Mouse (Mus musculus) heart, postnatal 36 days (tissue): Measurements from ENCODE around the gene Ttc16. TPM values are rescaled to one million over a fixed set of nuclear protein-coding genes. Genes with fewer than 3 reads are reported as not detected.

Source experiments
- DNase-seq, 2 experiments: peaks; one replicate each; pipeline ENCODE4 v3.0.0; 2021 to 2022
- intact Hi-C: fragments of 180-260 bp; cut with DNase I; formaldehyde crosslinking; loops from one replicate; pipeline ENCODE4 v1.15.1; 2025
- total RNA-seq, 2 experiments: library from RNA; stranded (reverse); gene quantifications; 2 replicates each; pipeline ENCODE4 v1.2.3; 2021

Gene Ttc16
- under 1 TPM; 0.08 to 0.14 TPM for total RNA-seq

- intact Hi-C loops = loop anchor here (5.0 kb wide), 1 partner anchor 137 kb away; no protein-coding TSS in a partner anchor
- DNase-seq = peak; percentile 98 to 99
Measured at GRCm38 (mm10) chr2:32775359-32776074, at the start of gene Ttc16, which contains the start of gene Ptrh1. Ttc16 (minus strand) TSS chr2:32775633. Ptrh1 (plus strand) TSS chr2:32775786.

DNA sequence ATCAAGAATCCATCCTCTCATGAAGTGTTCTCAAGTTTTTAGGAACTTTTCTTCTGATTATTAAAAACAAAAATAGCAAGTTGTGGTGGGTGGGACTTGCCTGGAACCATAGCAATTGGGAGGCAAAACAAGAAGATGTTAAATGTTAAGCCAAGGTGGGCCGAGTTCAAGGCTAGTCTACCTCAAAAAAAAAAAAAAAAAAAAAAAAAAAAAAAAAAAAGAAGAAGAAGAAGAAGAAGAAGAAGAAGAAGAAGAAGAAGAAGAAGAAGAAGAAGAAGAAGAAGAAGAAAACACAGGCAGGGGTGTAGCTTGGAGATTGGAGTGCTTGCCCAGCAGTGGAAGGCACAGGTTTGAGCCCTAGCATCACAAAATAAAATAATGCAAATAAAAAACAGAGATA lies 49.3 kb upstream of the Ttc16 start:
- intact Hi-C loops = no loop called here

DNA sequence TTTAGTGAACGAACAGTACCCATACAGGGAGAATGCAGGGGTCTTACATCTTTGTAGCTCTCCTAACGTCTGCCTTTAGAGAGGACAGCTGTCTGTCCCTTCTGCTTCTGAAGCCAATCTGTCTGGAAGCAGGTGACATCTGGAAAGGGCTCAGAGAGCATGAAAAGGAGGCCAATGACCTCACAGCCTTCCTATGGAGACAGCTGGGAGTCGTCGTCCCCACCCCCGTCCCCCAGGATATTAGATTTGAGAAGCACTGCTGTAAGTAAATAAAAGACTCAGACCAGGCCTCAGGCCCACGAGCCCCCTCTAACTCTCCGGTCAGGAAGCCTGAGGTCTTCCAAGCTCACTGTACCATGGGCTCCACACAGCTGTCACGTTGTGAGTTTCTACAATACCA lies 48.7 kb upstream of the Ttc16 start:
- no peak for DNase-seq
- intact Hi-C loops = no loop called here

More for the DNA sequence above, 49.3 kb upstream of the Ttc16 start:
- no peak for DNase-seq

- intact Hi-C loops = no loop called here
Measured at GRCm38 (mm10) chr2:32823579-32824154, 48.2 kb upstream of the Ttc16 start.

DNA sequence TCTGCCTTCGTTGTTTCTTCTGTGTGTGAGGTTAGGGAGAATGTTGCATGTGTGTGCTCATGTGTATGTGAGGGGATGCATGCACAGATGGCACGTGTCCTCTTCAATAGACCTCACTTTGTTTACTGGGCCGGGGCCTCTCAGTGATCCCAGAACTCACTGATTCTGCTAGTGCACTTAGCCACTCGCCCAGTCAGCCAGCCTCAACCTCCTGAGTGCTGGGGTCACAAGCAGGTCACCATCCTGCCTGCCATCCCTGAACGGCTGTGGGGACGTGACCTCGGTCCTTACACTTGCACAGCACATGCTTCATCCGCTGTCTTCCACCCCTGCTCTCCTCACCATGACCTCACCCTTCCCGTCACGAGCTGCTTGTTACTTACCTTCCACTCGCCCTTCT lies 47.7 kb upstream of the Ttc16 start:
- intact Hi-C loops = no loop called here
- DNase-seq = no peak

More at GRCm38 (mm10) chr2:32823579-32824154, 48.2 kb upstream of the Ttc16 start:
- DNase-seq = no peak

GRCm38 (mm10) chr2:32822643-32823042 lies 47.2 kb upstream of the Ttc16 start:
- intact Hi-C loops = no loop called here
- no peak for DNase-seq

DNA sequence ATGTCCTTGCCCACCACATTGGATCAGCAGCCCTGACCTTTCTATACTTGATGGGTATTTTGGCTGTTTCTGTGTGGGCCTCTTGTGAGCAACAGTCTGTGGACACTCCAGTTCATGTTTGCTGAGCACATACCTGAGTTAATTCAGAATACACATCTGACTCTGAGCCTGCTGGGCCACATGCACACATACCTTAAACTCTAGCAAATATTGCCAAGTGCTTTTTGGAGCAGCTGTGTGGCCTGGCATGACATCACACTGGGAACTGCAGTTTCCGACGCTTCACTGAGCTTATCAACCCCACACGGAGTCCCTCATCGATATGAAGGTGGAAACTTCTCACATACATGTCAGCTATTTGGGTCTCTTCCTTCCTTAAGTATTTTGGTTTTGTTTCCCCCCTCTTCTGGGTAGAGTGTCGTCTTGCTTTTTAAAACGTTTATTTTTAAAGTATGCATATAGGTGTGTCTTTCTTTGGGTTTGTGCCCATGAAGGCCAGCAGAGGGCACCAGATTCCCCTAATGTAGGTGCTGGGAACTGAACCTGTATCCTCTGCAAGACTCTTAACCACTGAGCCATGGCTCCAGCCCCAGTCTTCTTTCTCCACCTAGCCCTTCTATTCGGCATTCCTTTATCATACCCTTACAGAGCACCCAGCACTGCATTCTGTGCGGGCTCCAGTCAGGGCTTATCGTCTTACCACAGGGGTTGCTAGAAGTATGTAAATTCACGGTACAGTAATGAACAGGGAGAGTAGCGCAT lies 45.8 kb upstream of the Ttc16 start:
- peak; percentile 44 to 61 for DNase-seq
- intact Hi-C loops = loop anchor here (1.0 kb wide), 1 partner anchor 33 kb away; no protein-coding TSS in a partner anchor

GRCm38 (mm10) chr2:32818208-32818607 lies 42.8 kb upstream of the Ttc16 start:
- intact Hi-C loops = no loop called here
- no peak for DNase-seq

GRCm38 (mm10) chr2:32817589-32817988 lies 42.2 kb upstream of the Ttc16 start:
- intact Hi-C loops = no loop called here
- no peak for DNase-seq

GRCm38 (mm10) chr2:32816946-32817581 lies 41.6 kb upstream of the Ttc16 start:
- intact Hi-C loops = no loop called here

DNA sequence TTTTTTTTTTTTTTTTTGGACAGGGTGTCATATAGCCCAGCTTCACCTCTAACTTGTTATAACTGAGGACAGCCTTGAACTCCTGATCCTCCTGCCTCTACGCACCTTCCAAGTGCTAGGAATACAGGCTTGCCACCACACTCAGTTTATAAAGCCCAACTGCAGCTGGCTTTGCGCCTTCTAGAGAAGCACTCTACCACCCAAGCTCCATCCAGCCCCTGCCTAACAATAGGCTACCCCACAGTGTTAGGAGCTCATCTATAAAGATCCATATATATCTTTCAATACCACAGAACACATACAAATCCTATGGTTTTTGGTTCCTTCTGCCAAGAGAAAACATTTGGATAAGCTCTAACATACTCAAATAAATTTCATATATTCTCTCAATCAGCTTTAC lies 41.1 kb upstream of the Ttc16 start:
- no peak for DNase-seq
- intact Hi-C loops = no loop called here

More at GRCm38 (mm10) chr2:32816946-32817581, 41.6 kb upstream of the Ttc16 start:
- no peak for DNase-seq

- no peak for DNase-seq
- intact Hi-C loops = no loop called here
Measured at GRCm38 (mm10) chr2:32811959-32812358, 36.5 kb upstream of the Ttc16 start.

- intact Hi-C loops = no loop called here
- DNase-seq = no peak
Measured at GRCm38 (mm10) chr2:32808816-32809566, 33.6 kb upstream of the Ttc16 start.

DNA sequence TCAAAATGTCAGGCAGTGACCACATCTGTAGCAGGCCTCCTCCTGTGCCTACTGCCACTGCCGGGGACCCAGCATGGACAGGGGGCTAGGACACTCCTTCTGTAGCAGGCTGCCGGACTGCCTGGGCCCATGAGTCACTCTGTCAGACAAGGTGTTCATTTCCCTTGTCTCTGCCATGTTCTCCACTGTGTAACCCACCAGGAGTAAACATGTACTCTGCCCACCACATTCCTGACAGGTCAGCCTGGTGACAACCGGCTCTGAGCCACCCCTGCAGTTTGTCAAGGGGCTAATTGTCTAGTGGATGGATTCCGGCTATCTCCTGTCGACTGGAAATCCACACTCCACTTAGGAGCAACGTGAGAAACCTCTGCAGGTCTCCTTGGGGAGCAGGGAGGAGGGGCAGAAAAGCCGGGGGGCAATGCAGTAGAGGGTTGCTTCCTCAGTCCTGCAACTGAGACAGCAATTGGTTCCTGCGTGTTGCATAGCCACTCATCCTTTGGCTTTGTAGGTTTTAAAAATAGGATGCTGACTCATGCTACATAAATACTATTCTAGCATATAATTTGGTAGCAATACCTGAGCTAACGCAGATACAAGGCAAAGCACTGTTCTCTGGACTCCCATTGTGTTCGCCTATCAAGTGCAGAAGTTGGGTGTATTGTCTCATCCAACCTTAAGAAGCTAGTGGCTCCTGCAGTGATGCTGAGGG lies 23.0 kb upstream of the Ttc16 start:
- no peak for DNase-seq
- intact Hi-C loops = no loop called here

- no peak for DNase-seq
- intact Hi-C loops = no loop called here
Measured at GRCm38 (mm10) chr2:32795748-32796418, 20.4 kb upstream of the Ttc16 start.

GRCm38 (mm10) chr2:32791297-32791696 lies 15.9 kb upstream of the Ttc16 start:
- intact Hi-C loops = no loop called here
- peak; percentile 62 to 64 for DNase-seq

- no peak for DNase-seq
- intact Hi-C loops = no loop called here
Measured at GRCm38 (mm10) chr2:32788581-32788980, 13.1 kb upstream of the Ttc16 start.

- no peak for DNase-seq
- intact Hi-C loops = no loop called here
Measured at GRCm38 (mm10) chr2:32787176-32787575, 11.7 kb upstream of the Ttc16 start.
